Mouse (Mus musculus) liver, embryonic 16.5 days (tissue): ENCODE measurements around the gene Eef2k. TPM values are rescaled to one million over a fixed set of nuclear protein-coding genes. Genes with fewer than 3 reads are reported as not detected.

Experiments
- ATAC-seq: fragments of 200-750 bp; cut with Nextera tagmentation; 2 replicates; pipeline ENCODE4 v1.8.0; 2017; ENCODE audit warnings: low read depth, mild to moderate bottlenecking, moderate number of reproducible peaks, moderate library complexity
- H3K27ac ChIP-seq: fragments of 300-500 bp; sonication (generic); 2 replicates; pipeline ENCODE4 v1.5.1; 2014; ENCODE audit warnings: mild to moderate bottlenecking, low read length
- H3K27me3 ChIP-seq: fragments of 300-500 bp; sonication (generic); 2 replicates; pipeline ENCODE4 v1.6.1; 2014; ENCODE audit warnings: low read depth, low read length, mixed read lengths; ENCODE audit not compliant: control insufficient read depth, insufficient read depth
- H3K36me3 ChIP-seq: fragments of 300-500 bp; sonication (generic); 2 replicates; pipeline ENCODE4 v1.6.1; 2014; ENCODE audit warnings: mild to moderate bottlenecking; ENCODE audit not compliant: control insufficient read depth, insufficient read depth
- H3K4me1 ChIP-seq: fragments of 300-500 bp; sonication (generic); 2 replicates; pipeline ENCODE4 v1.6.1; 2014; ENCODE audit warnings: low read depth, low read length, mixed read lengths; ENCODE audit not compliant: control insufficient read depth
- H3K4me2 ChIP-seq: fragments of 300-500 bp; sonication (generic); 2 replicates; pipeline ENCODE4 v1.6.1; 2014; ENCODE audit warnings: low read depth, low read length, mixed read lengths
- H3K4me3 ChIP-seq: fragments of 300-500 bp; sonication (generic); 2 replicates; pipeline ENCODE4 v1.5.1; 2014; ENCODE audit warnings: low read depth, mild to moderate bottlenecking, low read length
- H3K9ac ChIP-seq: fragments of 300-500 bp; sonication (generic); 2 replicates; pipeline ENCODE4 v1.6.1; 2014; ENCODE audit warnings: low read depth, low read length
- H3K9me3 ChIP-seq: fragments of 300-500 bp; sonication (generic); replicated peaks from 2 replicates; pipeline ENCODE4 v1.6.1; 2016; ENCODE audit warnings: low read length; ENCODE audit not compliant: control insufficient read depth
- WGBS: fragments of 180-500 bp; shearing (Covaris S2); extraction: QIAGEN DNeasy Blood & Tissue Kit; methylation state at CpG from one replicate; pipeline ENCODE4 v1.1.7; 2014; ENCODE audit not compliant: insufficient replicate concordance; 5-methylcytosine and 5-hydroxymethylcytosine counted together
- polyA plus RNA-seq: library from polyadenylated mRNA; unstranded; fragments of >200 nt; fragmentation: Nextera tagmentation; extraction: Ambion mirVana; gene quantifications from 2 replicates; pipeline ENCODE4 v1.2.1, GENCODE M21; 2015

Gene Eef2k
- polyA plus RNA-seq, 1 experiment from 2014 or later: 52.1 TPM

GRCm38 (mm10) chr7:120881451-120881850 lies 38.8 kb downstream of the Eef2k start:
- no peaks in the 10 kb centered on the region for H3K9me3 ChIP-seq
- H3K36me3 ChIP-seq: peaks cover 56% of the 10 kb centered on the region
- no peaks in the 10 kb centered on the region for H3K27me3 ChIP-seq
- peak overlapping the region; percentile 90 for H3K27ac ChIP-seq
- H3K4me3 ChIP-seq: no peak overlapping the region
- ATAC-seq: 0 out of 2 replicates have a peak, but pooled peaks have one; percentile 10
- WGBS: 57% methylated on average over 2 of the region's 2 CpGs
- peaks cover 58% of the 10 kb centered on the region for H3K4me1 ChIP-seq
- H3K9ac ChIP-seq: no peak overlapping the region
- peak overlapping the region; percentile 64 for H3K4me2 ChIP-seq

GRCm38 (mm10) chr7:120882674-120883073 lies 40.0 kb downstream of the Eef2k start:
- WGBS: 83% methylated on average over 4 of the region's 4 CpGs
- H3K4me2 ChIP-seq: no peak overlapping the region
- H3K4me3 ChIP-seq: no peak overlapping the region
- no peaks in the 10 kb centered on the region for H3K27me3 ChIP-seq
- H3K4me1 ChIP-seq: peaks cover 49% of the 10 kb centered on the region
- no peaks in the 10 kb centered on the region for H3K9me3 ChIP-seq
- H3K36me3 ChIP-seq: peaks cover 67% of the 10 kb centered on the region
- no peak overlapping the region for H3K9ac ChIP-seq
- no peak for ATAC-seq
- no peak overlapping the region for H3K27ac ChIP-seq

GRCm38 (mm10) chr7:120883523-120884290 lies 41.1 kb downstream of the Eef2k start:
- Histone ChIP-seq H3K9me3 (no peaks in the 10 kb centered on the region), H3K36me3 (peaks cover 75% of the 10 kb centered on the region), H3K27ac (no peak overlapping the region), H3K4me2 (no peak overlapping the region), H3K9ac (no peak overlapping the region), H3K4me3 (no peak overlapping the region), H3K4me1 (peaks cover 42% of the 10 kb centered on the region), H3K27me3 (no peaks in the 10 kb centered on the region)
- 60% methylated on average over 4 of the region's 4 CpGs for WGBS
- no peak for ATAC-seq

GRCm38 (mm10) chr7:120884746-120885145 lies 42.1 kb downstream of the Eef2k start:
- Histone ChIP-seq H3K9ac (no peak overlapping the region), H3K4me1 (peaks cover 33% of the 10 kb centered on the region), H3K4me3 (no peak overlapping the region), H3K4me2 (no peak overlapping the region), H3K27ac (peak overlapping the region; percentile 17; the same call in 1 of the 2 replicates), H3K9me3 (no peaks in the 10 kb centered on the region), H3K36me3 (peaks cover 84% of the 10 kb centered on the region), H3K27me3 (no peaks in the 10 kb centered on the region)
- no peak for ATAC-seq
- 71% methylated on average over 4 of the region's 4 CpGs for WGBS

- no peak overlapping the region for H3K4me2 ChIP-seq
- H3K9ac ChIP-seq: peak overlapping the region; percentile 7; the same call in 1 of the 2 replicates
- WGBS: 44% methylated on average over 5 of the region's 5 CpGs
- peak overlapping the region; percentile 40 for H3K27ac ChIP-seq
- no peaks in the 10 kb centered on the region for H3K27me3 ChIP-seq
- ATAC-seq: peak; percentile 82
- H3K9me3 ChIP-seq: no peaks in the 10 kb centered on the region
- peaks cover 7% of the 10 kb centered on the region for H3K4me1 ChIP-seq
- no peak overlapping the region for H3K4me3 ChIP-seq
- peaks cover 69% of the 10 kb centered on the region for H3K36me3 ChIP-seq
Measured at GRCm38 (mm10) chr7:120893123-120893522, 50.5 kb downstream of the Eef2k start.

- Histone ChIP-seq H3K4me2 (no peak overlapping the region), H3K9ac (no peak overlapping the region), H3K36me3 (peaks cover 52% of the 10 kb centered on the region), H3K4me1 (peaks cover 7% of the 10 kb centered on the region), H3K27me3 (no peaks in the 10 kb centered on the region), H3K4me3 (no peak overlapping the region), H3K27ac (no peak overlapping the region), H3K9me3 (no peaks in the 10 kb centered on the region)
- ATAC-seq: no peak
- 88% methylated on average over 7 of the region's 7 CpGs for WGBS
Measured at GRCm38 (mm10) chr7:120897054-120897453, 54.4 kb downstream of the Eef2k start.

- no peak overlapping the region for H3K27ac ChIP-seq
- 81% methylated on average over 9 of the region's 9 CpGs for WGBS
- no peak for ATAC-seq
- no peak overlapping the region for H3K4me3 ChIP-seq
- no peak overlapping the region for H3K4me2 ChIP-seq
- H3K4me1 ChIP-seq: peaks cover 5% of the 10 kb centered on the region
- H3K36me3 ChIP-seq: peaks cover 51% of the 10 kb centered on the region
- H3K9ac ChIP-seq: no peak overlapping the region
- no peaks in the 10 kb centered on the region for H3K27me3 ChIP-seq
- no peaks in the 10 kb centered on the region for H3K9me3 ChIP-seq
Measured at GRCm38 (mm10) chr7:120897711-120898335, 55.2 kb downstream of the Eef2k start.

- peaks cover 51% of the 10 kb centered on the region for H3K36me3 ChIP-seq
- no peaks in the 10 kb centered on the region for H3K9me3 ChIP-seq
- no peaks in the 10 kb centered on the region for H3K27me3 ChIP-seq
- no peaks in the 10 kb centered on the region for H3K4me1 ChIP-seq
- no peak overlapping the region for H3K9ac ChIP-seq
- no peak overlapping the region for H3K27ac ChIP-seq
- H3K4me2 ChIP-seq: no peak overlapping the region
- 75% methylated on average over 4 of the region's 4 CpGs for WGBS
- no peak overlapping the region for H3K4me3 ChIP-seq
- no peak for ATAC-seq
Measured at GRCm38 (mm10) chr7:120900191-120900590, 57.6 kb downstream of the Eef2k start.

GRCm38 (mm10) chr7:120901701-120902100 lies 59.1 kb downstream of the Eef2k start:
- peaks cover 38% of the 10 kb centered on the region for H3K36me3 ChIP-seq
- H3K4me3 ChIP-seq: no peak overlapping the region
- no peak for ATAC-seq
- no peak overlapping the region for H3K4me2 ChIP-seq
- H3K9ac ChIP-seq: no peak overlapping the region
- H3K9me3 ChIP-seq: no peaks in the 10 kb centered on the region
- WGBS: 50% methylated on average over 8 of the region's 8 CpGs
- no peaks in the 10 kb centered on the region for H3K4me1 ChIP-seq
- no peak overlapping the region for H3K27ac ChIP-seq
- H3K27me3 ChIP-seq: no peaks in the 10 kb centered on the region
